Mouse (Mus musculus) left cerebral cortex, postnatal 14 days (tissue): ENCODE results near the gene Wnt4. TPM values are rescaled to one million over a fixed set of nuclear protein-coding genes. Genes with fewer than 3 reads are reported as not detected.
A peak's percentile ranks its signal among the peaks of the same experiment; 100 is the strongest.

Experiments
- DNase-seq, 2 experiments: peaks; one replicate each; pipeline ENCODE4 v3.0.0; 2021 to 2022; ENCODE audit warnings: low spot score in 2 of 2, mixed read lengths in 1 of 2
- intact Hi-C: fragments of 180-260 bp; cut with DNase I; formaldehyde crosslinking; loops from one replicate; pipeline ENCODE4 v1.15.1; 2025
- long read RNA-seq, 2 experiments: library from polyadenylated mRNA; stranded (forward); transcript quantifications; one replicate each; pipeline ENCODE4 v2.0.0; 2021
- total RNA-seq, 2 experiments: library from RNA; stranded (reverse); gene quantifications; 2 replicates each; pipeline ENCODE4 v1.2.3; 2021

Gene Wnt4
- total RNA-seq: 10 to 100 TPM; 18.3 to 20.4 TPM
- long read RNA-seq, experiment 1, full-length matches to known transcripts: 50 of 57 reads
- long read RNA-seq, experiment 1, partial matches to known transcripts: 4 of 57 reads
- long read RNA-seq, experiment 1, other reads (novel, unspliced or antisense): 3 of 57 reads
- long read RNA-seq, experiment 2, full-length matches to known transcripts: 49 of 55 reads
- long read RNA-seq, experiment 2, partial matches to known transcripts: 3 of 55 reads
- long read RNA-seq, experiment 2, other reads (novel, unspliced or antisense): 3 of 55 reads

DNA sequence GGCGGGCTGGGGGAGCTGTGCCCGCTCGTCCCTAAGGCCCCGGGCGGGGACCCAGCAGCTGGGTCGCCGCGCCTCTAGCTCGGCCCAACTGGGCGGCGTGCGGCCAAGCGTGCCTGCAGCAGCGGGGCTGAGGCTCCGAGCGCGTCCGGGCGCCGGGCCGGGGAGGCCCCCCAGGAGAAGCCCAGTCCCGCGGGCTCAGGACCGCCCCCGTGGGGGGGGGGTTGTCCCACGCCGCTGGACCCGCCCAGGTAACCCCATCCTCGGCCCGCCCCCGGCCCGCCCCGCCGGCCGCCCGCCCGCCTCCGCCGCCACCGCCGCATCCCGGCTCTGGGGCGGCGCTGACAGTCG lies at the start of gene Wnt4:
Gene Wnt4, plus strand, starts transcription at position 324 of the 348 bp plus-strand sequence.
- intact Hi-C loops: no loop called here
- DNase-seq: no peak

DNA sequence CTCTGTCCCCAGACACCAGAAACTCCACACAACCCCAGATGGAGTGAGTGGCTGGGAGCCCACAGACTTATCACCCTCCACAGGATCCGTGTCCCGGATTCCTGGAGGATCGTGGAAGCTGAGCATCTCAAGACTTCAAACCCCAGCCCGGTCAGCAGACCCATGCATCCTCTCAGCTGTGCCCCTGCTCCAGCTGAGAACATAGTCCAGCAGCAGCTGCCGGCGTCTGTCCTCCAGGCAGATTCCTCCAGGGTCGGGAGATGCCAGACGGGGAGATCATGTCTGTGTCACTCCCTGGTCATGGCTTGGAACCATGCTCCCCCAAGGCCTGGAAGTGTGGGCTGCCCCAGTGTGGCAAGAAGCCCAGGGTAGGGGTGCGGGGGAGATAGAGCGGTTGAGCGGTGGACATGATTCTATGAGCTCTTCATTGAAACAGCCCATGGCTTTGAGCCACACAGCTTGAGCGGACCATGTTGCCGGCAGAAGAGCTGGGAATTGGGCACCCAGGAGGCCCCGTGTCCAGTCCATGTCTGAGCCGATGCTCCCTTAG lies 48.6 kb upstream of the Wnt4 start:
- DNase-seq: no peak
- intact Hi-C loops: no loop called here

DNA sequence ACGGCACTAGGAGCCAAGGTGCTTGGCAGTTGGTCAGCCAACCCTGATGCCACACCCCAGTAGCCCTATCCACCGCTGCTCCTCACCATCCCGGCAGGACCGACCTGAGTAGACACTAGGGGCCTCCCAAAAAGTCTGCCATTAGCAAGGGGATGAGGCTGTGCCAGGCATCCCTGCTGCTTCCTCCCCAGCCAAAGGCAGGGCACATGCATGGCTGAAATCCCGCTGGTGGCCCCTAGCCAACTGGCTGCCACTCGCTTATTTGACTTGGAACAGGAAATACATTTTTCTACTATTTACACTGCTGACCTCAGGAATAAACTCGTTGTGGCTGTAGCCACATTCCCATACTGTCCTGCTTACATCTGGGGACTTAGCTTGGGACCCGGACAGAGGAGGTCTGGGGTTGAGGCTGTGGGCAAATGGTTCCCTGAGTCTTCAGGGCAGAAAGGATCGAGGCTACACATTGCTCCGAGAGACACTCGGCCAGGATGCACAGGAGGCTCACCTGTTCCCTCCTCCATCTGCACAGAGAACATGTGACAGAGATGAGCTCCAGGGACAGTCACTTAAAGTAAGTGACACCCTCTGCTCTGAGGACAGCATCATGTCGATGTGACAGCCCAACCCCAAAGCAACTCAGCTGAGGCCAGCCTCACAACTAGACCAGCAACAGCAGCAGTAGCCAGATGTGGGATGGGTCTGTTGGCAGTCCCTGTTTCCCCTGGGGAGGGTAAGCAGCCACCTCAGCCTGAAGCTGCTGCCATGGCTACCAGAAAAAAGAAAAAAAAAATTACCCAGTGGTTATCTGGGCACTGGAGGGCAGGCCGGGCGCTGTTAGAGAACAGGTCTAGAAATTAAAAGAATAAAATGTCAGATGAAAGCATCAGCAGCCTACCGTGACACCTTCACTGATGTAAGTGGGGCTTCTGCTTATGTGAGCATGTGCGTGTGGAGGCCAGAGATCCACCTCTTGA lies 45.5 kb upstream of the Wnt4 start:
- intact Hi-C loops: no loop called here
- DNase-seq: no peak

DNA sequence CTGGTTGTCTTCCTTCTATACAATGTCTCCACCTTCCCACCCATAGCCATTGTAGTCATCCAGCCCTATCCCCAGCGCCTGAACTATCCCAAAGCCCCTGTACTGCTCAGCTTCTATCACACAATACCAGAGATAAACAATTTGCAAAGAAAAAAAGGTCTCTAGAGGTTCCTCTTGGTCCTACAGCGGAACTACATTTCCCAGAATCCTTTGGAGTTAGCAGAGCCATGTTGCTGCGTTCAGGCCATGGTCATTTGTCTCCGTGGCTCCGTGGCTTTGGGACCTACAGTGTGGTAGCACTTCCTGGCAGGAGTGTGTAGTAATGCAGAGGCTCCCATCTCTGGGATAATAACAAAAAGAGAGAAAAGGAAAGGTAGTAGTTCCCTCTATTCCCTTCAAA lies 43.7 kb upstream of the Wnt4 start:
- DNase-seq: no peak
- intact Hi-C loops: no loop called here

DNA sequence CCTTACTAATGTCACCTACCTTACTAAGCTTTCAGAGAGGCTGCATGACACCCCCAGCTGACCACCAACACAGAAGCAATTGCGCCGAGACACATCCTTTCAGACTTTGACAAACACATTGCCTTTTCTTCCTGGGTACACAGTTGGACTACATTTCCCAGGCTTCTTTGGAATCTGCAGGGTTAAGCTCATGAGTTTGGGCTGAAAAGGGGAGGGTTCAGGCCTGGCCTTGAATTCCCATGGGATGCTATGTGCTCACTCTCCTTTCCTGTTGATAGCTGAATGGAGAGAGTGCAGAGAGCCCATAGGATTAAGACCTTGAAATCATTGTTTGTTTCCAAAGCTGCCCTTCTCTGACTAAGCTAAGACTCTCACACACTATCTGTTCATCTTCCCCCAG lies 42.8 kb upstream of the Wnt4 start:
- intact Hi-C loops: no loop called here
- no peak for DNase-seq

DNA sequence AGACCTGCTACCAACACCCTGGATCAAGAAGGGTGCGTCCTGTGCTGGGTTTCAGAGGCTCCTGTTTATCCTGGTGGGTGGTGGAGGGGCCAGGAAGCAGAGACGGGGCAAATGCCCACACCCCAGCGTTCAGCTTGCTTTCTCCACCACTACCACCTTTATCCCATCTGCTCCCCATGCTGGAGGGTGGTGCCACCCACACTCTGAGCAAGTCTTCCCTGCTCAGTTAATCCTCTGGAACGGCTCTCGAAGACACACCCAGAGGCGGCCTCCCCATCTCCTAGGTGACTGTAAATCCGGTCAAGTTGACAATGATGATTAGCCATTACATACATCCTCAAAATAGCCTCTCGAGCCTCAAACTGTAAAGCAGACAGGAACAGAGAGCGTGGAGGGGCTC lies 41.9 kb upstream of the Wnt4 start:
- DNase-seq: peak in 1 of 2 experiments; percentile 38
- intact Hi-C loops: no loop called here

DNA sequence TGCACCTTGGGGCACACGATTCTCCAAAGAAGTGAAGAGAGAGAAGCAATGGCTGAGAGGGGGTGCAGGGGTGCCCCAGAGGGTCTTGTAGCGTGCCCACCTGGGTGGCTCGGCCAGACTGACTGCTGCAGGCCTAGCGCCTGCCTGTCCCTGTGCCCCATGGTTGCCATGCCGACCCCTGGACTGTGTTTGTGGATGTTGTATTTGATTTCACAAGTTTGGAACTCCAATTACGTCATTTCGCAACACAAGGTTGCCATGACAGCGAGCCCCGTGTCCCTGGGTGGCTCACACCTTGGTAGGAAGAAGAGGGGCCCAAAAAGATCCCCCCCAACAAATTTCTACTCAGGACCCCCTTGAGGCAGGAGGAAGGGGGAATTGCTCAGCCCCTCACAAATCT lies 32.4 kb upstream of the Wnt4 start:
- intact Hi-C loops: no loop called here
- peak in 1 of 2 experiments; percentile 50 for DNase-seq

DNA sequence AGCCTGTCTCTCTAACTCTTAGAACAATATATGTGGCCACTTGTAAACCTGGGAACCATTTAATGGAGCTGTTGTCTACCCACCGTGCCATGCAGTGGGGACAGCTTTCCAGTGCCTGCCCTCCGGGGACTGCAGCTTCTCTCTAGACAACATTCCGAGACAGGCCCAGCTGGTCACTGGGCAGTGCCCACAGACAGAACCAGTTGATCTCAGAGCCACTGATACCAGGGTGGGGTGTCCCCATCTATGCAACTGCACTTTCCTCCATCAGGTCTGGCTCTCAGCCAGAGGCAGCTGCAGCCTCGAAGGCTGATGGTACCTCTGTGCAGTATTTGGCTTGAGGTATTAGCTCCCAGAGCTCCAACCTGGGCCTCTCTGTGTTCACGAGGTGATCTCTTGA lies 27.0 kb upstream of the Wnt4 start:
- no peak for DNase-seq
- intact Hi-C loops: no loop called here

DNA sequence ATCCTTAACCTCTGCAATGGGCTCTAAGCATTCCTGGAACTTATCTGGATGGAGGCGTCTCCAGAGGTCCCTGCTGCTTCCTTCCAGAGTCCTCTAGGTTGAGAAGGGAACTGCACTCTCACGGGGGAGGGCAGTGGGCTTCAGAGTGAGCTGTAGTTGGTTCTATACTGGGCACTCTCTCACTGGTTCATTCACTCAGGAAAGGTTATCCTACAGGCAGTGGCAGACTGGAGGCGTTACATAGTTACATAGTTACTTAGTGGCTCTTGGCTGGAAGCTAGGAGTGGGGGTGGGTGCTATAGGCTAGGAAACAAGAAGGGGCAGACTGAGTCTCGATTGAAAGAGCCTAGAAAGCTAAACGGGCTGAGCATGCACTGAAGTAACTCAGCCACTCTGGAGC lies 26.4 kb upstream of the Wnt4 start:
- peak; percentile 32 to 78 for DNase-seq
- intact Hi-C loops: no loop called here

DNA sequence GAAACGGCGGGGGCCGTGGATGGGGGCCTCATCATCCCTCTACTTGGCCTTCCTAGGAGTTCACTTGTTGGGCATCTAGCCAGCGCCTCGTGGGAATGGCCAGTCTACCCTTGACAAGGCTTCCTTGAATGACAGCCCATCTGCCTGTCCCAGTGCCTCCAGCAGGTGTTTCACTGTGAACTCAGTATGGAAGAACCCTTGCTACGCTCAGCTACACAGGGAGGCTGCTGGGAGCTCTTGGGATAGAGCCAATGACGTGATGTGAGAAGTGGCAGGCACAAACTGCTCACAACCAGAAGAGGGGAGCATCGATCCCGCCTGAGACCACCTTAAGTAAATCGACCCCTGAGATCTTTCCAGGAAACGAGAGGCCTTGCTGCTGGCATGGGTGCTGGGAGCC lies 23.7 kb upstream of the Wnt4 start:
- no peak for DNase-seq
- intact Hi-C loops: no loop called here

DNA sequence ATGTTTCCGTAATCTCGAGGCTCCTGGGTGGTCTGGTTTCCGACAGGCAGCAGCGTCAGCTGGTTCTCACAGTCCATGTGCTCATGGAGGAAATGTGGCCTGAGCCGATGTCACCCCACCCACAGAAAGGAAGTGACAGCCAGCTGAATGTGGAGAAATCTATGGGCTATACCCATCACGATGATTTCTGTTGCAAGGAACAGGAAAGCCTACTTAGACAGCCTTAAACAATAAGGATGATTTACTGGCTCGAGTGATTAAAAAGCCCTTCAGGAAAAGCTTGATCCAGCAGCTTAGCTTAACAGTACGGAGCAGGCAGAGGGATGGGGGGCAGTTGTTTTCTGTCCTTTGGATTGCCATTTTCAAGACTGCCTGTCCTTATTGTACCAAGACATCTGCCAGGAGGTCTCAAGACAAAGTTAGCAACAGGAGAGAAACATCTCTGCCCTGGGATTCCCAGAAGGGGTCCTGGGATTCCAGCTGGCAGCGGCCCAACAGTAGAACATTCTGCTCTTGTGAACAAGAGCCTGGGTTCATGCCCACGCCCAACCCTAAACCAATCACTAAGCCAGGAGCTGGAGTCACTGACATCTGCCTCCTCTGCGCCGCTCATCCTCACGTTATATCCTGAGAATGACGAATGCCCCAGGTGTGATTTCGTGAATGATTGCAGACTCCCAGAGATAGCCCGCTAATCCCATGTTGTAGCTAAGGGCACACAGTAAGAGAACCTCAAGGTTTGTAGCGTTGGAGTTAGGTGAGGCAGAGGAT lies 22.9 kb upstream of the Wnt4 start:
- intact Hi-C loops: no loop called here
- DNase-seq: no peak

DNA sequence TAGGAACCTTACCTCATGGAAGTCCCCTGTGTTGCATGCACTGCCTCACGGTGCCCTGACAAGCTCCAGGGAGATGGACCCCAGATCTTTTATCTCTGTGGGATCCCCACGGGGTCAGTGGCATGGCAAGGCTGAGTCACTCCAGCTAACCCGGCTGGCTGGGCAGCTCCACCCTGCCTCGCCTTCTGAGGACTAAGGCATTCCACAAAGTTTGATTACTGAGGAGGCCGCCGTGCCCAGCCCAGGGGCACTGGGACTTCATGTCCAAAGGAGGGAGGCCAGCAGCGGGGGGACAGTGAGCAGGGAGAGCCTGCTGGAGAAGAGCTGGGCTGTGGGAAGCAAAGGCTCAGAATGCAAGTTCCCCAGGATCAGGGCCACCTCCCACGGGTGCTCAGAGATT lies 21.7 kb upstream of the Wnt4 start:
- intact Hi-C loops: no loop called here
- no peak for DNase-seq

DNA sequence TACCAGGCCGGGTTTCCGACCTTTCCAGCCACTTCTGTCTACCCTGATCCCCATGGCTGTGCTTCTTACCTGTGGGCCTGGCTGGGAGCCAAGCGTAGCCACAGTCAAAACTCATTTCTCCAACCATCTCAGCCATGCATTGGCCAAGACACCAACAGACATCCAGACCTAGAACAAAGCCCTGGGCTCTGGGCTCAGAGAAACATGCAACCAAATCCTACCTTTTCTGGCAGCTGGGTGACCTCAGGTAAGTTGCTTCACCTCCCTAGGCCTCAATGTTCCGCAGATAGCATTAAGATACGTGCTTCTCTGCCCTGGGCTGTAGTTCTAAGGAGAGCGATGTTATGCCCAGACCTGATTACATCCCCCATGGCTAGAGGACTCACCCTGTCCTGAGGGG lies 15.5 kb upstream of the Wnt4 start:
- intact Hi-C loops: no loop called here
- DNase-seq: no peak

DNA sequence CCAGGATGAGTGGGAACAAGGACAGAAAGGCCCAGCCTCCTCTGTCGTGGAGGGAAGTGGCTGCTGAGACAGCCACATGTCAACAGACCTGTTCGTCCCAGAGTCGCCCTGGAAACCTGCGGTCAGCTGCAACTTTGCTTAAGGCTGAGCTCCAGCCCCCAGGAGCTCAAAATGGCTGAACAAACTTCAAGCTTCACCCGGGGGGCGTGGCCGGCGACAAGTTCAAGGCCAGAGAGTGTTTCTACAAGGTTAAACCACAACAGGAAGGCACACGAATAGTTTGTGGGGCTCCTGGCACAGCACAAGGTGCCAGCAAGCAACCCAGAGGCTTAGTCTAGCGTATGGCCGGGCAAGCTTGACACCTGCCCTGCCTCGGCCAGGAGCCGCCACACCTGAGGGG lies 13.2 kb upstream of the Wnt4 start:
- DNase-seq: no peak
- intact Hi-C loops: no loop called here

DNA sequence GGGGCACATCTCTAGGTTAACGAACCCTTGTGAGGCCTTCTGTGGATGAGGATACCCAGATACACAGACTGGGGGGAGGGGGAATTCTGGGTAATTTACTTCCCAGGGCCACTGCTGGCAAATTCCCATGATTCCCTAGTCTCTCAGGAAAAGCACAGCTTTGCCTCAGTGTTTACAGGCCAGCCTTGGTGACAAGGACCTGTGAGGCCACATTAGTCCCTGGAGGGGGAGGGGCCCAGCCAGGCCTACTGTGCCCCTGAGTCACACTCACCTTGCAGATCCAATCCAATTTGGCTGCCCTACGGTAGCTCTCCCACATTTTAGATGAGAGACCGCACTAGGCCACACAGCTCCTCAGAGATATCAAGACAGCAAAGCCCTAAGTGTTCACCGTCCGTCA lies 12.2 kb upstream of the Wnt4 start:
- DNase-seq: no peak
- intact Hi-C loops: no loop called here

DNA sequence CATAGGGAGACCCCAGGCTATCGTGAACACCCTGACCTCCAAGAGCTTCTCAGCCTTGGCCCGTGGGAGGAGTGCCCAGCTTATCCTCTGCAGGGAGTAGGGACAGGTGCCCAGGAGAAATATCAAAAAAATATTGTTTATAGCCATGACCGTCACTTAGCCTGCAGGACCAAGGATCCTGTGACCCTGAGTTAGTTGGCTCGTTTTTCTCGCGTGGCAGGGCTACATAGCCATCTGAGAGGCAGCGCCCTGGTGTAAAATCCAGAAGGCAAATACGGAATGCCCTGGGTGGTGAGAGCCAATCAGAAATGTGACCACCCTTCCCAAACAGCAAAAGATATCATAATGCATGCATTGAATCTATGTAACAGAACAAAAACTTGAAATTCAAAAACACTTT lies 8.7 kb upstream of the Wnt4 start:
- intact Hi-C loops: no loop called here

DNA sequence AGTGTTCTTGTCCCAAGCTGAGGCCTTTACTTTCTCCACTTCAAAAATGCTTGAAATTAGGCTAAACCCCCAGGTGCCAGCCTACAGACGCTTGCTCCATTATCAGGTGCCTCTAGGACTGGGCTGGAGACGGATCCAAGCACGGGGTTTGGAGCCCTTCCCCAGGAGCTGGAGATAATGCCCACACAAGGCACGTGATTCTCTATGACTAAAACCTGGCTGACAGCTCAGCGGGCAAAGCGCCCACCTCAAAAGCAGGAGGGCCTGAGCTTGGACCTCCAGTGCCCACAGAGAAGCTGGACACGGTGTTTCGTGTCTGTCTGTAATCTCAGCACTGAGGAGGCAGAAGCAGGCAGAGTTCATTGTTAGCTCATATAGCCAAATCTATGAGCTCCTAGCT lies 5.4 kb upstream of the Wnt4 start:
- intact Hi-C loops: no loop called here
- no peak for DNase-seq

More for the DNA sequence above, 8.7 kb upstream of the Wnt4 start:
- DNase-seq: no peak

DNA sequence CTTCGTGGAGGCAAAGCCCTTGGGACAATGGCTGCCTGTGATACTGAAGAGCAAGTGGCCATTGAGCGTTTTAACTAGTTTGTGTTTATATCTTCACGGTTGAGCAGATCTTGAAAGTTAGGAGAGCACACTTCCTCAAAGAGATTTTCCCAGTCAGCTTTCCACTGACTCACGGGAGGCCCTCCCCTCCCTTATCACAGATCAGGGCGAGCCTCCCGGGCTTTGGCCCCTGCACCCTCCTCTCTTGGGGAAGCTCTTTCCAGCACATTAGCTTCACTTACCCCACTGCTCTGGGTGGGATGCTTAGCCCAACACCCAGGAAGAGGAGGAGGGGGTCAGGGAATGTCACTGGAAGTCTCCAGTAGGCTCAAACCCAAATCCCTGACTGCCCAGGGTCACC lies 3.0 kb upstream of the Wnt4 start:
- DNase-seq: no peak
- intact Hi-C loops: no loop called here

DNA sequence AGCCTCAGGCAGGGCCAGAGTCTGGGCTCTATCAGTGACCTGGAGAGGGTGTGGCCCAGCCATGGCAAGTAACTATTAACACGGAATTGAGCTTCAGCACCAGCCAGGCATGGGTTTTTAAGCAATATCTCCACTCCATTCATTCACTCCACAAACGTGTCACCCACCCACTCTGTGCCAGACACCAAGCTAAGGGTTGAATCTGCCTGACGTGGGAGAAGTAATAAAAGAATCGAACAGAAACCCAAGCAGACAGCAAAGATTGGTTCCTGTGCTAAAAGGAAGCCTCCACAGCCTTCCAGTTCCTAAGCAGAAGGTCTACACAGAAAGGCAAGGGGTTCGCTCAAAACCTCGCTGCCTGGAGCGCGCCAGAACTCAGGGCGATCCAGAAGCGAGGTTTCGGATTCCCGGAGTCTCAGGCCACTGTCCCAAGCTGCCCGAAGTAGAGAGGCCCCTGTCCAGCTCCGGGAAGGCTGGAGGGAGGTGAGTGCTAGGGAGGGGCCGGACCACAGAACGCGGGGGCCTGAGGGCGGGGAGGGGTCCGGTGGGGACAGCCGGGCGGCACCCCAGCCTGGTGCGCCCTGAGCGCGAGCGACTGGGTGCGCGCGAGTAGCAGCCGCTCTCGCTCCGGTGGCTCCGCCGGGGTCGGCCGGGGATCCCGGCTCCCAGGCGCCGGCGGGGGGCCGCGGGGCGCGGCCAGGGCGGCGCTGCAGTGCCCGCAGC lies 685 bp upstream of the Wnt4 start:
- intact Hi-C loops: no loop called here
- no peak for DNase-seq
